Mouse (Mus musculus): Measurements from ENCODE around the gene Rundc3a. TPM values are rescaled to one million over a fixed set of nuclear protein-coding genes. Genes with fewer than 3 reads are reported as not detected.

Rundc3a gene
- 10.3 TPM for polyA plus RNA-seq (2012; fragmentation: generic; extraction: Trizol)

GRCm38 (mm10) chr11:102393238-102393634 lies at the start of gene Rundc3a:
Rundc3a (plus strand) TSS chr11:102393403.
- H3K79me2 ChIP-seq (ENCODE audit: control insufficient read depth, insufficient read depth), result no peaks in the 10 kb centered on the region
- H3K27me3 ChIP-seq (ENCODE audit: control insufficient read depth, insufficient read depth, insufficient read length), result no peaks in the 10 kb centered on the region
- H3K4me2 ChIP-seq (ENCODE audit: low read depth), result peak within 1 kb of the TSS; percentile 64
- H3K4me3 ChIP-seq, result peak within 1 kb of the TSS; percentile 1
- H3ac ChIP-seq (ENCODE audit: control insufficient read depth, insufficient read length), result no peak within 1 kb of the TSS
- TF ChIP-seq REST (IDR thresholded peaks at IDR 0.05; ENCODE audit: insufficient read depth, insufficient read length) (peak; percentile 72), CEBPB (IDR thresholded peaks at IDR 0.05; ENCODE audit: insufficient read depth, poor library complexity, severe bottlenecking) (no peak)
- H3K36me3 ChIP-seq (ENCODE audit: control insufficient read depth, insufficient read depth), result no peaks in the 10 kb centered on the region

- Histone ChIP-seq H3K27me3 (ENCODE audit: control insufficient read depth, insufficient read depth, insufficient read length) (peaks cover 49% of the 10 kb centered on the region), H3K4me3 (no peak overlapping the region), H3K4me2 (ENCODE audit: low read depth) (no peak overlapping the region), H3K36me3 (ENCODE audit: control insufficient read depth, insufficient read depth) (no peaks in the 10 kb centered on the region), H3K79me2 (ENCODE audit: control insufficient read depth, insufficient read depth) (no peaks in the 10 kb centered on the region), H3ac (ENCODE audit: control insufficient read depth, insufficient read length) (no peak overlapping the region)
- TF ChIP-seq REST (IDR thresholded peaks at IDR 0.05; ENCODE audit: insufficient read depth, insufficient read length) (no peak), POLR2A (IDR thresholded peaks at IDR 0.05; ENCODE audit: insufficient read length, low read depth) (no peak), MYOD1 (IDR thresholded peaks at IDR 0.05; ENCODE audit: control insufficient read depth in 1 of 3, insufficient read length in 2 of 3, low read depth in 2 of 3) (no peak), POLR2AphosphoS2 (IDR thresholded peaks at IDR 0.05; ENCODE audit: insufficient read length, low read depth) (no peak), TCF12 (IDR thresholded peaks at IDR 0.05; ENCODE audit: insufficient read depth, poor library complexity, severe bottlenecking) (no peak), USF1 (IDR thresholded peaks at IDR 0.05; ENCODE audit: low read depth) (no peak), MAX (IDR thresholded peaks at IDR 0.05; ENCODE audit: low read depth) (no peak), E2F4 (IDR thresholded peaks at IDR 0.05; ENCODE audit: insufficient read depth) (no peak), MYOG (IDR thresholded peaks at IDR 0.05; ENCODE audit: control insufficient read depth in 1 of 3, insufficient read depth in 1 of 3, insufficient read length in 2 of 3, low read depth in 2 of 3) (no peak), TCF3 (IDR thresholded peaks at IDR 0.05; ENCODE audit: insufficient read length, low read depth) (no peak), SRF (IDR thresholded peaks at IDR 0.05; ENCODE audit: control insufficient read depth, insufficient read length, low read depth) (no peak), CEBPB (IDR thresholded peaks at IDR 0.05; ENCODE audit: insufficient read depth, poor library complexity, severe bottlenecking) (no peak)
These were observed 48.7 kb upstream of the Rundc3a start for GRCm38 (mm10) chr11:102344458-102344857.

GRCm38 (mm10) chr11:102346926-102347325 lies 46.3 kb upstream of the Rundc3a start:
- no peak overlapping the region for H3ac ChIP-seq (ENCODE audit: control insufficient read depth, insufficient read length)
- TF ChIP-seq POLR2AphosphoS2 (IDR thresholded peaks at IDR 0.05; ENCODE audit: insufficient read length, low read depth) (no peak), MYOG (IDR thresholded peaks at IDR 0.05; ENCODE audit: control insufficient read depth in 1 of 3, insufficient read depth in 1 of 3, insufficient read length in 2 of 3, low read depth in 2 of 3) (no peak), E2F4 (IDR thresholded peaks at IDR 0.05; ENCODE audit: insufficient read depth) (no peak), POLR2A (IDR thresholded peaks at IDR 0.05; ENCODE audit: insufficient read length, low read depth) (no peak), TCF3 (IDR thresholded peaks at IDR 0.05; ENCODE audit: insufficient read length, low read depth) (no peak), USF1 (IDR thresholded peaks at IDR 0.05; ENCODE audit: low read depth) (no peak), TCF12 (IDR thresholded peaks at IDR 0.05; ENCODE audit: insufficient read depth, poor library complexity, severe bottlenecking) (no peak), CEBPB (IDR thresholded peaks at IDR 0.05; ENCODE audit: insufficient read depth, poor library complexity, severe bottlenecking) (no peak), SRF (IDR thresholded peaks at IDR 0.05; ENCODE audit: control insufficient read depth, insufficient read length, low read depth) (no peak), MAX (IDR thresholded peaks at IDR 0.05; ENCODE audit: low read depth) (no peak), MYOD1 (IDR thresholded peaks at IDR 0.05; ENCODE audit: control insufficient read depth in 1 of 3, insufficient read length in 2 of 3, low read depth in 2 of 3) (no peak), REST (IDR thresholded peaks at IDR 0.05; ENCODE audit: insufficient read depth, insufficient read length) (no peak)
- H3K4me3 ChIP-seq, result no peak overlapping the region
- no peak overlapping the region for H3K4me2 ChIP-seq (ENCODE audit: low read depth)
- no peaks in the 10 kb centered on the region for H3K36me3 ChIP-seq (ENCODE audit: control insufficient read depth, insufficient read depth)
- peaks cover 74% of the 10 kb centered on the region for H3K27me3 ChIP-seq (ENCODE audit: control insufficient read depth, insufficient read depth, insufficient read length)
- no peaks in the 10 kb centered on the region for H3K79me2 ChIP-seq (ENCODE audit: control insufficient read depth, insufficient read depth)

DNA sequence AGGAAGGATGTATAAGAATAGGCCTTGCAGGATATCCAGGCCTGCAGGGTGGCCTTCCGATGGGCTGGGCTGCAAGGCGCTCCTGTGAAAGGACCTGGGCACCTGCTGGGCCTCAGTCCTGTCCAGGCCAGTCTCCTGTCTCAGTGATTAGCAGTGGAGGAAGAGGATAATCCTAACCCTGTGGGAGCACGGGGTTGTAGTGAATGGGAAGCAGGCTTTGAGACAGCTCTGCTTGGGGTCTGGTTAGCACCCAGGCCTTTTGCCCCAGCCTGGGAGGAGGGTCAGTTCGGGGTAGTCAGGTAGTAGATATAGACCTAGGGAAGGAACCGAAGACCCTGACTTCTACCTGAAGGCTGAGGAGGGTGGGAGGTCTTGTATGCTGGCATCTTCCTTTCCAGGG lies 45.5 kb upstream of the Rundc3a start:
- Histone ChIP-seq H3ac (ENCODE audit: control insufficient read depth, insufficient read length) (no peak overlapping the region), H3K27me3 (ENCODE audit: control insufficient read depth, insufficient read depth, insufficient read length) (peaks cover 77% of the 10 kb centered on the region), H3K4me3 (no peak overlapping the region), H3K4me2 (ENCODE audit: low read depth) (no peak overlapping the region), H3K79me2 (ENCODE audit: control insufficient read depth, insufficient read depth) (no peaks in the 10 kb centered on the region), H3K36me3 (ENCODE audit: control insufficient read depth, insufficient read depth) (no peaks in the 10 kb centered on the region)
- TF ChIP-seq MYOG (IDR thresholded peaks at IDR 0.05; ENCODE audit: control insufficient read depth in 1 of 3, insufficient read depth in 1 of 3, insufficient read length in 2 of 3, low read depth in 2 of 3), result no peak
- TF ChIP-seq SRF (IDR thresholded peaks at IDR 0.05; ENCODE audit: control insufficient read depth, insufficient read length, low read depth), result no peak
- no peak for TF ChIP-seq REST (IDR thresholded peaks at IDR 0.05; ENCODE audit: insufficient read depth, insufficient read length)
- TF ChIP-seq USF1 (IDR thresholded peaks at IDR 0.05; ENCODE audit: low read depth), result no peak
- no peak for TF ChIP-seq TCF3 (IDR thresholded peaks at IDR 0.05; ENCODE audit: insufficient read length, low read depth)
- TF ChIP-seq MYOD1 (IDR thresholded peaks at IDR 0.05; ENCODE audit: control insufficient read depth in 1 of 3, insufficient read length in 2 of 3, low read depth in 2 of 3), result no peak
- TF ChIP-seq E2F4 (IDR thresholded peaks at IDR 0.05; ENCODE audit: insufficient read depth), result no peak
- TF ChIP-seq POLR2AphosphoS2 (IDR thresholded peaks at IDR 0.05; ENCODE audit: insufficient read length, low read depth), result no peak
- no peak for TF ChIP-seq MAX (IDR thresholded peaks at IDR 0.05; ENCODE audit: low read depth)

- no peak for TF ChIP-seq POLR2AphosphoS2 (IDR thresholded peaks at IDR 0.05; ENCODE audit: insufficient read length, low read depth)
- TF ChIP-seq USF1 (IDR thresholded peaks at IDR 0.05; ENCODE audit: low read depth), result no peak
- TF ChIP-seq MYOG (IDR thresholded peaks at IDR 0.05; ENCODE audit: control insufficient read depth in 1 of 3, insufficient read depth in 1 of 3, insufficient read length in 2 of 3, low read depth in 2 of 3), result no peak
- no peak for TF ChIP-seq TCF12 (IDR thresholded peaks at IDR 0.05; ENCODE audit: insufficient read depth, poor library complexity, severe bottlenecking)
- TF ChIP-seq SRF (IDR thresholded peaks at IDR 0.05; ENCODE audit: control insufficient read depth, insufficient read length, low read depth), result no peak
- no peak for TF ChIP-seq CEBPB (IDR thresholded peaks at IDR 0.05; ENCODE audit: insufficient read depth, poor library complexity, severe bottlenecking)
- no peak for TF ChIP-seq MYOD1 (IDR thresholded peaks at IDR 0.05; ENCODE audit: control insufficient read depth in 1 of 3, insufficient read length in 2 of 3, low read depth in 2 of 3)
- TF ChIP-seq REST (IDR thresholded peaks at IDR 0.05; ENCODE audit: insufficient read depth, insufficient read length), result no peak
- no peak for TF ChIP-seq POLR2A (IDR thresholded peaks at IDR 0.05; ENCODE audit: insufficient read length, low read depth)
- no peak for TF ChIP-seq TCF3 (IDR thresholded peaks at IDR 0.05; ENCODE audit: insufficient read length, low read depth)
- H3ac ChIP-seq (ENCODE audit: control insufficient read depth, insufficient read length), result no peak overlapping the region
- no peaks in the 10 kb centered on the region for H3K36me3 ChIP-seq (ENCODE audit: control insufficient read depth, insufficient read depth)
- H3K27me3 ChIP-seq (ENCODE audit: control insufficient read depth, insufficient read depth, insufficient read length), result peaks cover 78% of the 10 kb centered on the region
- no peaks in the 10 kb centered on the region for H3K79me2 ChIP-seq (ENCODE audit: control insufficient read depth, insufficient read depth)
- no peak overlapping the region for H3K4me3 ChIP-seq
- no peak overlapping the region for H3K4me2 ChIP-seq (ENCODE audit: low read depth)
These were observed 45.1 kb upstream of the Rundc3a start for GRCm38 (mm10) chr11:102348101-102348585.

Data from myocyte (in vitro differentiated cells).